Comparison of ENCODE assay signal across 17 mouse cellular contexts in the genomic region with DNA sequence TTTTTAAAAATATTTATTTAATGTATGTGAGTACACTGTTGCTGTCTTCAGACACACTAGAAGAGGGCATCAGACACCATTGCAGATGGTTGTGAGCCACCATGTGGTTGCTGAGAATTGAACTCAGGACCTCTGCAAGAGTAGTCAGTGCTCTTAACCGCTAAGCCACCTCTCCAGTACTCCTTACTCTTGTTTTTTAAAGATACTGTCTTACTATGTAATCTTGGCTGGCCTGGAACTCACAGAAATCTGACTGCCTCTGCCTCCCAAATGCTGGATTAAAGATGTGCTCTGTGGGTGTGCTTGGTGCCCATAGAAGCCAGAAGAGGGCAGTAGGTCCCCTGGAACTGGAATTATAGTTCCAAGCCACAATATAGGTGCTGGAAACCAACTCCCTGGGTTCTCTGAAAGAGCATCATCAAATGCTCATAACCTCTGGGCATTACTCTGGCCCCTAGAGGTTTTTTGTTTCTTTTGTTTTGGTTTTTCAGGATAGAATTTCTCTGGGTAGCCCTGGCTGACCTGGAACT. TPM values are rescaled to one million over a fixed set of nuclear protein-coding genes. Genes with fewer than 3 reads are reported as not detected.
DNase-seq lines count a peak whose midpoint lies in the region; ATAC-seq and TF ChIP-seq lines count a peak whose summit lies in the region.
"Had no signal": no experiment of that assay in that cellular context is flagged by ENCODE, and none has a peak within 500 bp of the region (broad histone marks: within the 10 kb centered on the region; RNA-seq: fewer than 3 reads in every experiment).

No protein-coding gene starts in this region.

- H3K4me1 ChIP-seq in liver, embryonic 12.5 days = no peaks in the 10 kb centered on the region
- no peaks in the 10 kb centered on the region for H3K4me1 ChIP-seq in liver, embryonic 14.5 days (replicated peaks; ENCODE audit: control insufficient read depth in 2 of 2, insufficient read depth in 2 of 2, low read length in 1 of 2)
- H3K4me1 ChIP-seq in heart, embryonic 10.5 days = peaks cover 8% of the 10 kb centered on the region

- no peak for DNase-seq in gastrocnemius, adult 2 months
- no peak for DNase-seq in gastrocnemius, postnatal 36 days
- DNase-seq in liver = no peak
- DNase-seq in 416B (ENCODE audit: low read depth) = peak; percentile 58
- DNase-seq in liver, embryonic 14.5 days (ENCODE audit: low read depth in 3 of 3, low spot score in 3 of 3) = no peak
- DNase-seq in heart, embryonic 10.5 days (ENCODE audit: low spot score) = no peak
- DNase-seq in heart, postnatal 10 days = no peak
- DNase-seq: adrenal gland, postnatal 10 days; cerebellum, adult 11-12 months; cerebellum, postnatal 36 days had no signal

- peaks cover 42% of the 10 kb centered on the region for H3K36me3 ChIP-seq in liver, embryonic 12.5 days
- peaks cover 33% of the 10 kb centered on the region for H3K36me3 ChIP-seq in liver, embryonic 14.5 days (replicated peaks; ENCODE audit: control insufficient read depth, insufficient read depth, low read depth)
- H3K36me3 ChIP-seq in heart, embryonic 10.5 days = peaks cover 48% of the 10 kb centered on the region

- no peak for TF ChIP-seq EP300 in liver, embryonic 14.5 days (IDR thresholded peaks at IDR 0.05; ENCODE audit: low read depth)

- H3K27ac ChIP-seq in gastrocnemius, adult 2 months = no peak overlapping the region
- no peak overlapping the region for H3K27ac ChIP-seq in liver, embryonic 12.5 days
- H3K27ac ChIP-seq in liver, embryonic 14.5 days = no peak overlapping the region
- H3K27ac ChIP-seq in heart, embryonic 10.5 days = no peak overlapping the region
- H3K27ac ChIP-seq: embryonic facial prominence, embryonic 10.5 days; heart, embryonic 13.5 days; limb, embryonic 13.5 days had no signal

- intact Hi-C loops in gastrocnemius, adult 2 months (cut with DNase I) = no loop called here
- intact Hi-C loops in gastrocnemius, postnatal 36 days (cut with DNase I) = no loop called here
- intact Hi-C loops in heart, postnatal 10 days (cut with DNase I) = no loop called here

- H3K4me2 ChIP-seq in liver, embryonic 12.5 days = no peak overlapping the region
- H3K4me2 ChIP-seq in liver, embryonic 14.5 days (ENCODE audit: low read depth) = no peak overlapping the region
- H3K4me2 ChIP-seq: heart, embryonic 13.5 days; limb, embryonic 13.5 days had no signal

- ATAC-seq in liver, embryonic 12.5 days = 0 out of 2 replicates have a peak, but pooled peaks have one; percentile 35
- no peak for ATAC-seq in liver, embryonic 14.5 days (ENCODE audit: insufficient read depth)
- ATAC-seq: forebrain, embryonic 14.5 days had no signal

- 83% methylated on average over 1 of the region's 1 CpGs for WGBS in liver, embryonic 12.5 days (ENCODE audit: insufficient replicate concordance)
- WGBS in liver, embryonic 14.5 days (ENCODE audit: insufficient replicate concordance) = 94% methylated on average over 1 of the region's 1 CpGs
- WGBS in heart, embryonic 10.5 days = 89% methylated on average over 1 of the region's 1 CpGs

- H3K27me3 ChIP-seq in liver, embryonic 12.5 days (replicated peaks) = peaks cover 16% of the 10 kb centered on the region
- no peaks in the 10 kb centered on the region; the same call in 1 of the 2 replicates for H3K27me3 ChIP-seq in liver, embryonic 14.5 days (ENCODE audit: control insufficient read depth, insufficient read depth, low read length)
- H3K27me3 ChIP-seq in heart, embryonic 10.5 days (ENCODE audit: insufficient read depth, poor library complexity, severe bottlenecking) = no peaks in the 10 kb centered on the region
- H3K27me3 ChIP-seq: limb, embryonic 13.5 days had no signal

- H3K9ac ChIP-seq in liver, embryonic 12.5 days = no peak overlapping the region
- no peak overlapping the region for H3K9ac ChIP-seq in liver, embryonic 14.5 days (replicated peaks)
- H3K9ac ChIP-seq: heart, embryonic 13.5 days; limb, embryonic 13.5 days had no signal

- peak; percentile 21; the same call in 1 of the 2 replicates for TF ChIP-seq CTCF in gastrocnemius, adult 2 months (IDR thresholded peaks at IDR 0.05)
- peak; percentile 38; the same call in 1 of the 2 replicates for TF ChIP-seq CTCF in liver, embryonic 14.5 days (IDR thresholded peaks at IDR 0.05; ENCODE audit: low read depth)

- no peak overlapping the region for H3K4me3 ChIP-seq in gastrocnemius, adult 2 months
- no peak overlapping the region for H3K4me3 ChIP-seq in liver, embryonic 12.5 days
- H3K4me3 ChIP-seq in liver, embryonic 14.5 days (ENCODE audit: insufficient read depth in 1 of 2, low read depth in 2 of 2, low read length in 2 of 2) = no peak overlapping the region
- H3K4me3 ChIP-seq in heart, embryonic 10.5 days = no peak overlapping the region
- H3K4me3 ChIP-seq: embryonic facial prominence, embryonic 10.5 days; erythroblast, embryonic 14.5 days; heart, embryonic 13.5 days; limb, embryonic 13.5 days; megakaryocyte, embryonic 14.5 days had no signal

- no peaks in the 10 kb centered on the region for H3K9me3 ChIP-seq in liver, embryonic 12.5 days (replicated peaks)
- H3K9me3 ChIP-seq in liver, embryonic 14.5 days (ENCODE audit: control insufficient read depth, low read length) = no peaks in the 10 kb centered on the region
- H3K9me3 ChIP-seq in heart, embryonic 10.5 days = no peaks in the 10 kb centered on the region
- H3K9me3 ChIP-seq: embryonic facial prominence, embryonic 10.5 days; heart, embryonic 13.5 days; limb, embryonic 13.5 days had no signal

RNA-seq across cellular contexts. Expression of a gene that starts 5.7 kb away (rescaled TPM):
- 10 to 100 TPM; 29.3 to 32.1 TPM for total RNA-seq in gastrocnemius, adult 2 months (2021)
- 10 to 100 TPM; 33.5 to 33.9 TPM for total RNA-seq in gastrocnemius, postnatal 36 days (2021)
- polyA plus RNA-seq in liver, embryonic 12.5 days (2016; fragmentation: Nextera tagmentation; extraction: Ambion mirVana) = 5.2 and 6.5 TPM in 2 replicates
- polyA plus RNA-seq in liver, embryonic 14.5 days (2012; rRNA removed) = 2.6 and 2.7 TPM in 2 replicates
- 1.6 and 2.3 TPM in 2 replicates for polyA plus RNA-seq in liver, embryonic 14.5 days (2014; fragmentation: Nextera tagmentation; extraction: Ambion mirVana)
- 29.1 and 34.7 TPM in 2 replicates for polyA plus RNA-seq in heart, embryonic 10.5 days (2016; fragmentation: Nextera tagmentation; extraction: Ambion mirVana)
- 100 to 1,000 TPM; 127 to 130 TPM for total RNA-seq in heart, postnatal 10 days (2021)

RNA-seq across cellular contexts. Expression of a gene that starts 26.9 kb away (rescaled TPM):
- total RNA-seq in gastrocnemius, adult 2 months (2021) = 10 to 100 TPM; 83.0 to 85.3 TPM
- total RNA-seq in gastrocnemius, postnatal 36 days (2021) = 10 to 100 TPM; 62.6 to 73.4 TPM
- 127 TPM in 2 replicates for polyA plus RNA-seq in liver, embryonic 12.5 days (2016; fragmentation: Nextera tagmentation; extraction: Ambion mirVana)
- polyA plus RNA-seq in liver, embryonic 14.5 days (2012; rRNA removed) = 26.6 and 33.5 TPM in 2 replicates
- 84.1 and 88.5 TPM in 2 replicates for polyA plus RNA-seq in liver, embryonic 14.5 days (2014; fragmentation: Nextera tagmentation; extraction: Ambion mirVana)
- polyA plus RNA-seq in heart, embryonic 10.5 days (2016; fragmentation: Nextera tagmentation; extraction: Ambion mirVana) = 159 and 167 TPM in 2 replicates
- total RNA-seq in heart, postnatal 10 days (2021) = 100 to 1,000 TPM; 103 to 114 TPM

RNA-seq across cellular contexts. Expression of a gene that starts 27.0 kb away (rescaled TPM):
- total RNA-seq in gastrocnemius, adult 2 months (2021) = 10 to 100 TPM; 27.4 to 28.4 TPM
- 10 to 100 TPM; 21.4 to 28.2 TPM for total RNA-seq in gastrocnemius, postnatal 36 days (2021)
- polyA plus RNA-seq in liver, embryonic 12.5 days (2016; fragmentation: Nextera tagmentation; extraction: Ambion mirVana) = 24.3 and 24.7 TPM in 2 replicates
- 8.8 and 11.3 TPM in 2 replicates for polyA plus RNA-seq in liver, embryonic 14.5 days (2012; rRNA removed)
- polyA plus RNA-seq in liver, embryonic 14.5 days (2014; fragmentation: Nextera tagmentation; extraction: Ambion mirVana) = 16.0 and 17.3 TPM in 2 replicates
- polyA plus RNA-seq in heart, embryonic 10.5 days (2016; fragmentation: Nextera tagmentation; extraction: Ambion mirVana) = 77.2 and 84.8 TPM in 2 replicates
- total RNA-seq in heart, postnatal 10 days (2021) = 10 to 100 TPM; 42.6 to 50.5 TPM

RNA-seq across cellular contexts. Expression of a gene that starts 58.4 kb away (rescaled TPM):
- total RNA-seq in gastrocnemius, adult 2 months (2021) = 1 to 10 TPM; 4.2 to 7.9 TPM
- 1 to 10 TPM; 6.1 to 6.2 TPM for total RNA-seq in gastrocnemius, postnatal 36 days (2021)
- polyA plus RNA-seq in liver, embryonic 12.5 days (2016; fragmentation: Nextera tagmentation; extraction: Ambion mirVana) = 0.81 and 1.6 TPM in 2 replicates
- polyA plus RNA-seq in liver, embryonic 14.5 days (2012; rRNA removed) = 3.6 and 4.9 TPM in 2 replicates
- polyA plus RNA-seq in liver, embryonic 14.5 days (2014; fragmentation: Nextera tagmentation; extraction: Ambion mirVana) = 1.3 and 1.9 TPM in 2 replicates
- 1.7 and 1.8 TPM in 2 replicates for polyA plus RNA-seq in heart, embryonic 10.5 days (2016; fragmentation: Nextera tagmentation; extraction: Ambion mirVana)
- total RNA-seq in heart, postnatal 10 days (2021) = 1 to 10 TPM; 6.7 to 7.4 TPM
- polyA plus RNA-seq: erythroblast, embryonic 14.5 days had no signal
